Comparison of ENCODE assay signal across 13 mouse cellular contexts in the genomic region with DNA sequence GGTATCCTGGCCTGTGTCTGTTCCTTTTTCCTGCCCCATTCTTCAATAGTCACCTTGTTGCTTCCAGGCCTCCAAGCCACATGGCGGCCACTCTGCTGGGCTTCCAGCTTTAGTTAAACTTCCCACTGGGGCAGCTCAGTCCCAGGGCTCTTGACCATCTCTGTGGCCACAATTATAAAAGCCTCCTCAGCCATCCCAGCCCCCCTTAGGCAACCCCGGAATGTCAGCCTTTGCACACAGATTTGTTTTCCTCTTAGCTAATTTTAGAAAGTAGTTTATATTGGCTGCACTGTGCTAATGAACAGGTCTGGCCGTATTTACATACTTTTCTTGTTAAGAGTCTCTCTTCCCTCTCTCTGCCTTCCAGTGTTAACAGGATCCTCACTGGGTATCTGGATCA.
DNase-seq lines count a peak whose midpoint lies in the region; ATAC-seq and TF ChIP-seq lines count a peak whose summit lies in the region.
"Had no signal": no experiment of that assay in that cellular context is flagged by ENCODE, and none has a peak within 500 bp of the region (broad histone marks: within the 10 kb centered on the region; RNA-seq: fewer than 3 reads in every experiment).

No protein-coding gene starts in this region.

- peak overlapping the region; percentile 7; the same call in 1 of the 2 replicates for H3K27ac ChIP-seq in embryonic facial prominence, embryonic 13.5 days
- no peak overlapping the region for H3K27ac ChIP-seq in embryonic facial prominence, embryonic 10.5 days (replicated peaks)
- peak overlapping the region; percentile 52; the same call in 1 of the 2 replicates for H3K27ac ChIP-seq in limb, embryonic 13.5 days
- peak overlapping the region; percentile 78 for H3K27ac ChIP-seq in midbrain, embryonic 16.5 days (ENCODE audit: low read length)
- H3K27ac ChIP-seq in cerebellum, adult 2 months (ENCODE audit: insufficient read depth, low read length): no peak overlapping the region
- H3K27ac ChIP-seq: kidney, postnatal 0 days; stomach, embryonic 15.5 days had no signal

- H3K4me1 ChIP-seq in embryonic facial prominence, embryonic 13.5 days: peaks cover 36% of the 10 kb centered on the region
- H3K4me1 ChIP-seq in embryonic facial prominence, embryonic 10.5 days: peaks cover 35% of the 10 kb centered on the region
- H3K4me1 ChIP-seq in lung, adult 2 months (ENCODE audit: control insufficient read depth, insufficient read depth, low read length): peaks cover 9% of the 10 kb centered on the region
- H3K4me1 ChIP-seq in limb, embryonic 13.5 days: peaks cover 46% of the 10 kb centered on the region
- H3K4me1 ChIP-seq in midbrain, embryonic 16.5 days (ENCODE audit: control insufficient read depth, insufficient read depth, low read length): peaks cover 29% of the 10 kb centered on the region
- H3K4me1 ChIP-seq in cerebellum, adult 2 months (ENCODE audit: control insufficient read depth, insufficient read depth, low read length): peaks cover 32% of the 10 kb centered on the region

- H3K4me2 ChIP-seq in embryonic facial prominence, embryonic 13.5 days: no peak overlapping the region
- H3K4me2 ChIP-seq in limb, embryonic 13.5 days (replicated peaks): 0 out of 2 replicates have a peak overlapping the region, but pooled peaks have one; percentile 2
- H3K4me2 ChIP-seq in midbrain, embryonic 16.5 days (ENCODE audit: low read length): no peak overlapping the region
- H3K4me2 ChIP-seq: heart, embryonic 11.5 days; stomach, embryonic 15.5 days had no signal

- peaks cover 4% of the 10 kb centered on the region; the same call in 1 of the 2 replicates for H3K9me3 ChIP-seq in embryonic facial prominence, embryonic 13.5 days
- H3K9me3 ChIP-seq in embryonic facial prominence, embryonic 10.5 days: peaks cover 3% of the 10 kb centered on the region; the same call in 1 of the 2 replicates
- peaks cover 5% of the 10 kb centered on the region; the same call in 1 of the 2 replicates for H3K9me3 ChIP-seq in limb, embryonic 13.5 days
- H3K9me3 ChIP-seq in midbrain, embryonic 16.5 days (replicated peaks; ENCODE audit: control insufficient read depth, low read length, poor library complexity, severe bottlenecking): no peaks in the 10 kb centered on the region
- H3K9me3 ChIP-seq: stomach, embryonic 15.5 days had no signal

- DNase-seq in embryonic facial prominence, embryonic 10.5 days (ENCODE audit: low spot score): no peak
- DNase-seq in lung, adult 18-20 months: peak; percentile 75 to 76
- no peak for DNase-seq in lung, adult 2 months
- DNase-seq in cerebellum, adult 2 months: no peak
- DNase-seq in adrenal gland, adult 18-20 months (ENCODE audit: low spot score in 2 of 2): no peak
- DNase-seq: adrenal gland, adult 2 months; liver had no signal

- H3K4me3 ChIP-seq in embryonic facial prominence, embryonic 13.5 days: no peak overlapping the region
- no peak overlapping the region for H3K4me3 ChIP-seq in embryonic facial prominence, embryonic 10.5 days
- H3K4me3 ChIP-seq in lung, adult 2 months (replicated peaks; ENCODE audit: extremely low read depth, low read depth, low read length): no peak overlapping the region
- H3K4me3 ChIP-seq in limb, embryonic 13.5 days: no peak overlapping the region
- no peak overlapping the region for H3K4me3 ChIP-seq in midbrain, embryonic 16.5 days (ENCODE audit: low read depth, low read length)
- H3K4me3 ChIP-seq in cerebellum, adult 2 months (replicated peaks; ENCODE audit: insufficient read depth, low read depth, low read length): no peak overlapping the region
- H3K4me3 ChIP-seq: stomach, embryonic 15.5 days had no signal

- H3K27me3 ChIP-seq in embryonic facial prominence, embryonic 13.5 days: no peaks in the 10 kb centered on the region
- H3K27me3 ChIP-seq in embryonic facial prominence, embryonic 10.5 days (replicated peaks; ENCODE audit: low read depth, poor library complexity, severe bottlenecking): no peaks in the 10 kb centered on the region
- H3K27me3 ChIP-seq in limb, embryonic 13.5 days: no peaks in the 10 kb centered on the region
- no peaks in the 10 kb centered on the region for H3K27me3 ChIP-seq in midbrain, embryonic 16.5 days (ENCODE audit: control insufficient read depth, insufficient read depth, low read depth, low read length)
- no peaks in the 10 kb centered on the region for H3K27me3 ChIP-seq in cerebellum, adult 2 months (ENCODE audit: control insufficient read depth, insufficient read depth, low read length)
- H3K27me3 ChIP-seq: stomach, embryonic 15.5 days had no signal

- no peak for ATAC-seq in embryonic facial prominence, embryonic 13.5 days (ENCODE audit: insufficient number of reproducible peaks, insufficient read depth, low FRiP score, low TSS enrichment, low read depth)
- ATAC-seq in limb, embryonic 13.5 days (ENCODE audit: low FRiP score, low read depth): no peak
- ATAC-seq in midbrain, embryonic 16.5 days: peak; percentile 22

- TF ChIP-seq POLR2A in lung, adult 2 months (IDR thresholded peaks at IDR 0.05; ENCODE audit: borderline replicate concordance, extremely low read depth, low read depth, low read length): no peak
- TF ChIP-seq POLR2A in cerebellum, adult 2 months (IDR thresholded peaks at IDR 0.05; ENCODE audit: borderline replicate concordance, insufficient read depth, low read length): no peak

- 41% methylated on average over 3 of the region's 3 CpGs for WGBS in embryonic facial prominence, embryonic 13.5 days
- 70% methylated on average over 3 of the region's 3 CpGs for whole genome bisulfite sequencing in embryonic facial prominence, embryonic 10.5 days
- 42% methylated on average over 3 of the region's 3 CpGs for WGBS in lung, adult 2 months
- WGBS in limb, embryonic 13.5 days: 26% methylated on average over 3 of the region's 3 CpGs
- WGBS in midbrain, embryonic 16.5 days: 68% methylated on average over 3 of the region's 3 CpGs
- 48% methylated on average over 3 of the region's 3 CpGs for WGBS in cerebellum, adult 2 months

- no peaks in the 10 kb centered on the region for H3K36me3 ChIP-seq in embryonic facial prominence, embryonic 13.5 days
- no peaks in the 10 kb centered on the region for H3K36me3 ChIP-seq in embryonic facial prominence, embryonic 10.5 days (replicated peaks)
- H3K36me3 ChIP-seq in limb, embryonic 13.5 days: no peaks in the 10 kb centered on the region
- no peaks in the 10 kb centered on the region for H3K36me3 ChIP-seq in midbrain, embryonic 16.5 days (ENCODE audit: control insufficient read depth, insufficient read depth, low read length)
- H3K36me3 ChIP-seq: stomach, embryonic 15.5 days had no signal

- TF ChIP-seq CTCF in lung, adult 2 months (IDR thresholded peaks at IDR 0.05; ENCODE audit: insufficient read depth, low read length): no peak
- no peak for TF ChIP-seq CTCF in cerebellum, adult 2 months (IDR thresholded peaks at IDR 0.05; ENCODE audit: borderline replicate concordance, insufficient read depth, low read depth, low read length)

- no peak overlapping the region for H3K9ac ChIP-seq in embryonic facial prominence, embryonic 13.5 days
- H3K9ac ChIP-seq in limb, embryonic 13.5 days: no peak overlapping the region
- H3K9ac ChIP-seq in midbrain, embryonic 16.5 days (ENCODE audit: low read depth, low read length): no peak overlapping the region
- H3K9ac ChIP-seq: stomach, embryonic 15.5 days had no signal

Comparison
In these comparisons a context has a peak if more than half of its experiments do, and no peak if none do; other contexts are left out.
1. H3K27ac ChIP-seq: peak in embryonic facial prominence, embryonic 13.5 days (single experiment), limb, embryonic 13.5 days (single experiment) and midbrain, embryonic 16.5 days (single experiment); none in embryonic facial prominence, embryonic 10.5 days (single experiment) and cerebellum, adult 2 months (single experiment).
2. DNase-seq: peak in lung, adult 18-20 months (2 of 2); none in embryonic facial prominence, embryonic 10.5 days (single experiment), lung, adult 2 months (single experiment), cerebellum, adult 2 months (0 of 2) and adrenal gland, adult 18-20 months (0 of 2).